ENCODE assay signal across 6 mouse cellular contexts in the genomic region with DNA sequence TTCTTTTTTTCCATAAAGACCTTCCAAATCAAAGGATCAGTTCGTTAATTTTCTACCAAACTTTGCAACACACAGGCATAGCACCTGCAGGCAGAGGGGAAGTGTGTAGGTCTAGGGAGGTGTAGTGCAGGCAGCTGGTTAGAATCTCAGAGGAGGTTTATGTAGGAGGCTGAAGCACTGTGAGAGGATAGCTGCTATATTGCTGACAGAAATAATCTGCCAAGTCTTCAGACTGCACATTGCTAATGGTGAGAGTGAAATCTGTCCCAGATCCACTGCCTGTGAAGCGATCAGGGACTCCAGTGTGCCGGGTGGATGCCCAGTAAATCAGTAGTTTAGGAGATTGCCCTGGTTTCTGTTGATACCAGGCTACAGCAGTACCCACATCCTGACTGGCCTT.
DNase-seq lines count a peak whose midpoint lies in the region.
"Not testable (repeated sequence)": the region's sequence is repeated elsewhere in the genome, so short reads cannot be mapped to it uniquely, and the experiment has no call there.

No protein-coding gene starts in this region.

- not testable (repeated sequence) for H3K27me3 ChIP-seq in splenic B cell, adult 2 months (ENCODE audit: control insufficient read depth, insufficient read depth, low read length, poor library complexity, severe bottlenecking)

- peak; percentile 74 to 80 for DNase-seq in frontal cortex, adult 2 months (ENCODE audit: extremely low spot score in 1 of 2, low spot score in 1 of 2)
- peak; percentile 15 to 20 for DNase-seq in layer of hippocampus, adult 18-20 months (ENCODE audit: low spot score in 2 of 2)
- peak; percentile 45 to 62 for DNase-seq in left cerebral cortex, adult 18-20 months (ENCODE audit: low spot score in 2 of 2)
- DNase-seq in left cerebral cortex, postnatal 25 days (ENCODE audit: low spot score in 2 of 2), result peak; percentile 18 to 85
- peak; percentile 36 to 63 for DNase-seq in right cerebral cortex, adult 2 months (ENCODE audit: low spot score in 2 of 2)
- peak; percentile 3 for DNase-seq in splenic B cell, adult 2 months (ENCODE audit: low read depth, low spot score)

- H3K36me3 ChIP-seq in splenic B cell, adult 2 months (ENCODE audit: control insufficient read depth, insufficient read depth, low read length, poor library complexity, severe bottlenecking), result not testable (repeated sequence)

- intact Hi-C loops in left cerebral cortex, postnatal 25 days (cut with DNase I), result not testable (repeated sequence)

Comparison
In these comparisons a context has a peak if more than half of its experiments do, and no peak if none do; other contexts are left out.
1. Peak in every context shown above with its lines: DNase-seq.
2. DNase-seq: peak in every context shown above with its lines; median percentile 77 in frontal cortex, adult 2 months; 54 in left cerebral cortex, adult 18-20 months; 52 in left cerebral cortex, postnatal 25 days; 50 in right cerebral cortex, adult 2 months; 18 in layer of hippocampus, adult 18-20 months; 3 in splenic B cell, adult 2 months.